Mouse (Mus musculus) intestine, embryonic 16.5 days (tissue): ENCODE measurements at regions not wholly inside any gene's neighbourhood (a gene's known extent, or its start where the extent isn't known, plus 50 kb on each side); places are given as distances from the start of the nearest gene placed in this dataset.

Source experiments
- ATAC-seq: fragments of 200-750 bp; cut with Nextera tagmentation; 2 replicates; pipeline ENCODE4 v1.8.0; 2017; ENCODE audit warnings: moderate TSS enrichment, moderate library complexity
- H3K27ac ChIP-seq: fragments of 300-500 bp; sonication (generic); 2 replicates; pipeline ENCODE4 v1.5.1; 2014; ENCODE audit warnings: mild to moderate bottlenecking, low read length
- H3K27me3 ChIP-seq: fragments of 300-500 bp; sonication (generic); replicated peaks from 2 replicates; pipeline ENCODE4 v1.6.1; 2014; ENCODE audit warnings: low read length, control low read depth, mixed read lengths; ENCODE audit not compliant: control insufficient read depth, insufficient read depth
- H3K36me3 ChIP-seq: fragments of 300-500 bp; sonication (generic); 2 replicates; pipeline ENCODE4 v1.6.1; 2014; ENCODE audit warnings: low read length, control low read depth; ENCODE audit not compliant: control insufficient read depth, insufficient read depth
- H3K4me1 ChIP-seq: fragments of 300-500 bp; sonication (generic); 2 replicates; pipeline ENCODE4 v1.6.1; 2014; ENCODE audit warnings: low read length, control low read depth, mixed read lengths; ENCODE audit not compliant: control insufficient read depth, insufficient read depth
- H3K4me2 ChIP-seq: fragments of 300-500 bp; sonication (generic); 2 replicates; pipeline ENCODE4 v1.6.1; 2014; ENCODE audit warnings: low read depth, low read length, control low read depth
- H3K4me3 ChIP-seq: fragments of 300-500 bp; sonication (generic); 2 replicates; pipeline ENCODE4 v1.5.1; 2014; ENCODE audit warnings: mild to moderate bottlenecking, low read length
- H3K9ac ChIP-seq: fragments of 300-500 bp; sonication (generic); 2 replicates; pipeline ENCODE4 v1.6.1; 2014; ENCODE audit warnings: low read depth, low read length
- H3K9me3 ChIP-seq: fragments of 300-500 bp; sonication (generic); 2 replicates; pipeline ENCODE4 v1.6.1; 2016; ENCODE audit warnings: low read length, control low read depth; ENCODE audit not compliant: control insufficient read depth
- WGBS: fragments of 180-500 bp; shearing (Covaris S2); extraction: QIAGEN DNeasy Blood & Tissue Kit; methylation state at CpG from one replicate; pipeline ENCODE4 v1.1.7; 2014; 5-methylcytosine and 5-hydroxymethylcytosine counted together

GRCm38 (mm10) chr9:120628794-120629560, 57.7 kb downstream of the Rpl14 start:
- no peak overlapping the region for H3K4me2 ChIP-seq
- no peak overlapping the region for H3K4me3 ChIP-seq
- no peaks in the 10 kb centered on the region for H3K9me3 ChIP-seq
- no peaks in the 10 kb centered on the region for H3K27me3 ChIP-seq
- no peaks in the 10 kb centered on the region for H3K4me1 ChIP-seq
- 64% methylated on average over 12 of the region's 12 CpGs for WGBS
- no peak for ATAC-seq
- H3K36me3 ChIP-seq: no peaks in the 10 kb centered on the region
- H3K9ac ChIP-seq: no peak overlapping the region
- no peak overlapping the region for H3K27ac ChIP-seq

- no peaks in the 10 kb centered on the region for H3K36me3 ChIP-seq
- H3K27me3 ChIP-seq: no peaks in the 10 kb centered on the region
- no peaks in the 10 kb centered on the region for H3K4me1 ChIP-seq
- H3K4me3 ChIP-seq: no peak overlapping the region
- no peak overlapping the region for H3K9ac ChIP-seq
- no peak overlapping the region for H3K4me2 ChIP-seq
- 81% methylated on average over 11 of the region's 11 CpGs for WGBS
- H3K9me3 ChIP-seq: no peaks in the 10 kb centered on the region
- ATAC-seq: no peak
- no peak overlapping the region for H3K27ac ChIP-seq
Measured at GRCm38 (mm10) chr9:120629609-120630008, 58.4 kb downstream of the Rpl14 start.

- Histone ChIP-seq H3K27ac (no peak overlapping the region), H3K9me3 (no peaks in the 10 kb centered on the region), H3K36me3 (no peaks in the 10 kb centered on the region), H3K4me2 (no peak overlapping the region), H3K4me3 (no peak overlapping the region), H3K9ac (no peak overlapping the region), H3K27me3 (no peaks in the 10 kb centered on the region), H3K4me1 (no peaks in the 10 kb centered on the region)
- WGBS: 84% methylated on average over 10 of the region's 10 CpGs
- ATAC-seq: no peak
Measured at GRCm38 (mm10) chr9:120632821-120633220, 61.6 kb downstream of the Rpl14 start.

GRCm38 (mm10) chr9:120642656-120643055, 71.4 kb downstream of the Rpl14 start:
- Histone ChIP-seq H3K36me3 (no peaks in the 10 kb centered on the region), H3K4me3 (no peak overlapping the region), H3K9ac (no peak overlapping the region), H3K4me1 (no peaks in the 10 kb centered on the region), H3K9me3 (no peaks in the 10 kb centered on the region), H3K4me2 (no peak overlapping the region), H3K27ac (no peak overlapping the region), H3K27me3 (no peaks in the 10 kb centered on the region)
- WGBS: 83% methylated on average over 4 of the region's 4 CpGs
- no peak for ATAC-seq

GRCm38 (mm10) chr9:120643371-120643770, 72.1 kb downstream of the Rpl14 start:
- Histone ChIP-seq H3K27me3 (no peaks in the 10 kb centered on the region), H3K36me3 (no peaks in the 10 kb centered on the region), H3K27ac (no peak overlapping the region), H3K9ac (no peak overlapping the region), H3K4me1 (no peaks in the 10 kb centered on the region), H3K4me3 (no peak overlapping the region), H3K4me2 (no peak overlapping the region), H3K9me3 (no peaks in the 10 kb centered on the region)
- WGBS: 86% methylated on average over 3 of the region's 3 CpGs
- no peak for ATAC-seq

- 97% methylated on average over 10 of the region's 10 CpGs for WGBS
- H3K4me1 ChIP-seq: no peaks in the 10 kb centered on the region
- no peak for ATAC-seq
- H3K27ac ChIP-seq: no peak overlapping the region
- H3K36me3 ChIP-seq: no peaks in the 10 kb centered on the region
- no peaks in the 10 kb centered on the region for H3K27me3 ChIP-seq
- H3K9me3 ChIP-seq: no peaks in the 10 kb centered on the region
- no peak overlapping the region for H3K4me2 ChIP-seq
- H3K9ac ChIP-seq: no peak overlapping the region
- no peak overlapping the region for H3K4me3 ChIP-seq
Measured at GRCm38 (mm10) chr9:120645776-120646175, 74.5 kb downstream of the Rpl14 start.

- Histone ChIP-seq H3K27ac (no peak overlapping the region), H3K36me3 (no peaks in the 10 kb centered on the region), H3K9ac (no peak overlapping the region), H3K4me3 (no peak overlapping the region), H3K4me2 (no peak overlapping the region), H3K9me3 (no peaks in the 10 kb centered on the region), H3K4me1 (no peaks in the 10 kb centered on the region), H3K27me3 (no peaks in the 10 kb centered on the region)
- no peak for ATAC-seq
- 76% methylated on average over 10 of the region's 10 CpGs for WGBS
Measured at GRCm38 (mm10) chr9:120646806-120647667, 75.8 kb downstream of the Rpl14 start.

- no peak overlapping the region for H3K4me3 ChIP-seq
- no peaks in the 10 kb centered on the region for H3K27me3 ChIP-seq
- WGBS: 76% methylated on average over 7 of the region's 7 CpGs
- H3K9me3 ChIP-seq: no peaks in the 10 kb centered on the region
- H3K27ac ChIP-seq: no peak overlapping the region
- no peak overlapping the region for H3K4me2 ChIP-seq
- H3K4me1 ChIP-seq: no peaks in the 10 kb centered on the region
- ATAC-seq: no peak
- no peaks in the 10 kb centered on the region for H3K36me3 ChIP-seq
- no peak overlapping the region for H3K9ac ChIP-seq
Measured at GRCm38 (mm10) chr9:120647668-120647955, 76.4 kb downstream of the Rpl14 start.

- H3K9ac ChIP-seq: no peak overlapping the region
- no peak overlapping the region for H3K27ac ChIP-seq
- H3K36me3 ChIP-seq: no peaks in the 10 kb centered on the region
- 71% methylated on average over 14 of the region's 14 CpGs for WGBS
- ATAC-seq: no peak
- no peak overlapping the region for H3K4me2 ChIP-seq
- H3K27me3 ChIP-seq: no peaks in the 10 kb centered on the region
- no peaks in the 10 kb centered on the region for H3K9me3 ChIP-seq
- H3K4me1 ChIP-seq: no peaks in the 10 kb centered on the region
- H3K4me3 ChIP-seq: no peak overlapping the region
Measured at GRCm38 (mm10) chr9:120652733-120653132, 81.5 kb downstream of the Rpl14 start.
